Mouse (Mus musculus) C2C12 (cell line): ENCODE measurements around the gene Flcn. TPM values are rescaled to one million over a fixed set of nuclear protein-coding genes. Genes with fewer than 3 reads are reported as not detected.

Experiments used
- H3K27me3 ChIP-seq: one replicate; pipeline ENCODE4 v1.6.1; 2011; ENCODE audit not compliant: control insufficient read depth, insufficient read depth, insufficient read length
- H3K36me3 ChIP-seq: one replicate; pipeline ENCODE4 v1.6.1; 2011; ENCODE audit not compliant: control insufficient read depth, insufficient read depth
- H3K4me3 ChIP-seq: one replicate; pipeline ENCODE4 v1.5.1; 2011; ENCODE audit warnings: mild to moderate bottlenecking, control low read depth; ENCODE audit not compliant: poor library complexity, insufficient read depth, severe bottlenecking
- H3K79me2 ChIP-seq: one replicate; pipeline ENCODE4 v1.6.1; 2011; ENCODE audit not compliant: control insufficient read depth, insufficient read depth
- H3K79me3 ChIP-seq: one replicate; pipeline ENCODE4 v1.6.1; 2011; ENCODE audit warnings: low read depth, control low read depth
- H3ac ChIP-seq: one replicate; pipeline ENCODE3; 2011; ENCODE audit warnings: low read depth; ENCODE audit not compliant: control insufficient read depth, insufficient read length
- CEBPB ChIP-seq: IDR thresholded peaks from one replicate; pipeline ENCODE4 v1.6.1; 2011; ENCODE audit warnings: low read depth, mild to moderate bottlenecking, control low read depth, moderate library complexity
- CTCF ChIP-seq: IDR thresholded peaks from one replicate; pipeline ENCODE4 v1.5.1; 2011; ENCODE audit not compliant: control insufficient read depth, insufficient read depth, insufficient read length
- FOSL1 ChIP-seq: IDR thresholded peaks from one replicate; pipeline ENCODE4 v1.8.0; 2011; ENCODE audit warnings: mild to moderate bottlenecking, low read length; ENCODE audit not compliant: poor library complexity, insufficient read depth, severe bottlenecking
- MAX ChIP-seq: IDR thresholded peaks from one replicate; pipeline ENCODE4 v1.6.1; 2011; ENCODE audit warnings: mild to moderate bottlenecking, control low read depth
- MYOD1 ChIP-seq: IDR thresholded peaks from one replicate; pipeline ENCODE4 v1.6.1; 2011; ENCODE audit warnings: low read depth; ENCODE audit not compliant: control insufficient read depth, insufficient read length
- MYOG ChIP-seq: IDR thresholded peaks from one replicate; pipeline ENCODE4 v1.6.1; 2011; ENCODE audit not compliant: control insufficient read depth, insufficient read length; ENCODE audit errors: extremely low read depth
- USF1 ChIP-seq: IDR thresholded peaks from one replicate; pipeline ENCODE4 v1.6.1; 2011; ENCODE audit warnings: low read depth, mild to moderate bottlenecking, control low read depth, moderate library complexity
- polyA plus RNA-seq: library from polyadenylated mRNA; unstranded; fragments of >200 nt; fragmentation: generic; extraction: Trizol; gene quantifications from one replicate; pipeline ENCODE4 v1.2.1, GENCODE M21; 2012; ENCODE audit warnings: missing spikeins

Gene Flcn
- polyA plus RNA-seq, 1 experiment = 20.7 TPM

DNA sequence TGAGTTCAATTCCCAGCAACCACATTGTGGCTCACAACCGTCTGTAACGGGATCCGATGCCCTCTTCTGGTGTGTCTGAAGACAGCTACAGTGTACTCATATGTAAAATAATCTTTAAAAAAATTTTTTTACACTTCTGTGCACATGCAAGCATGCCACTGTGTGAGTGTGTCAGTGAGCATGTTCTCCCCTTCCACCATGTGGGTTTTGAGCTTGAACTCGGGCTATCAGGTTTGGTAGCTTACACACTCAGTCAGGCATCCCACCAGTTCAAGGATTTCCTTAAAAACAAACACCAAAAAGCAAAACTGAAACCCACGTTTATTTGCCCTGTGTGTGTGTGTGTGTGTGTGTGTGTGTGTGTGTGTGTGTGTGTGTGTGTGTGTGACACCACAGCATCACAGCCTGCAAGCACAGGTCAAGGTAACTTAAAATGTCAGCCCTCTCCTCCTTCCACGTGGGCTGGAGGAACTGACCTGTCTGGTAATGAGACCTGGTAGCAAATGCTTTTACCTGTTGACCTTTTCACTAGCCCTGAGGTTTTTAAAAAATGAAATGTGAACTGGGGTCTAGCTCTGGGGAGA is 5.8 kb upstream of the Flcn start:
- Histone ChIP-seq H3K27me3 (no peaks in the 10 kb centered on the region), H3K4me3 (no peak overlapping the region), H3K79me3 (no peaks in the 10 kb centered on the region), H3K79me2 (no peaks in the 10 kb centered on the region), H3K36me3 (peaks cover 48% of the 10 kb centered on the region), H3ac (no peak overlapping the region)
- TF ChIP-seq FOSL1 = no peak
- no peak for TF ChIP-seq MAX
- TF ChIP-seq CTCF = no peak
- TF ChIP-seq MYOD1 = no peak
- TF ChIP-seq USF1 = no peak
- no peak for TF ChIP-seq MYOG

DNA sequence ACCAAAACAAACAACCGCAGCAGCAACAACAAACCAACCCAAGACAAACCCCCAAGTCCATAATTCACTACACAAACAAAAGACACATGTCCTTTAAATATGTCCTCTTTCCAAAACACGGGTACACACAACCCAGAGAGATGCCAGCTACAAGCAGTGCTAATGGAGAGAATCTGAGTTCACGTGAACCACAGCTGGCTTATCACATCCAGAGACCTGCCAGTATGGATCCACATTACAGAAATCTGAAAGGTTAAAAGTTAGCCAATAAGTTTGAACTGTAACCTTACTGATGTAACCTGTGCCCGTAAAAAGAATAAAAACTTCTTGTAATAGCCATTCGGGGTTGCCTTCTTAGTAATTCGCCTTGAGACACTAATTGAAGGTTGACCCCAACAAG is 5.1 kb upstream of the Flcn start:
- Histone ChIP-seq H3K36me3 (peaks cover 42% of the 10 kb centered on the region), H3K79me2 (no peaks in the 10 kb centered on the region), H3K79me3 (no peaks in the 10 kb centered on the region), H3K4me3 (no peak overlapping the region), H3ac (no peak overlapping the region), H3K27me3 (no peaks in the 10 kb centered on the region)
- TF ChIP-seq CTCF (no peak), USF1 (no peak), MAX (no peak), MYOD1 (no peak), CEBPB (no peak), FOSL1 (no peak), MYOG (no peak)

DNA sequence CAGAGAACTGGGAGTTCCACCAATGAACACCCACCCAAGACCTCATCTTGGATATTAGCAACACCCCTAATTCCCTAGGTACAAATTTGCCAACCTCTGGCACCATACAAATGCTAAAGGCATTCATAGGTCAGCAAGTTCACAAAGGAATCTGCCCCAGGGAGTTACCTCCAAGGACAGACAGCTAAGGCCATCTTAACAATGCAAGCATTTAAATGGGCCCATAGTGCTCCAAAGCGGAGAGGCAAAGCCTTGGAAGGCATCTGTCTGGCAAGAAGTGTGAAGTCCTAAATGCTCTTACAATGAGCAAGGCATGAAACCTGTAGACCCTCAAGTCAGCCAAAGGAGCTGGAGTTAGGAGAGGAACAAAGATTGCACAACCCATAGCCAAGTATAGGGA is 4.5 kb upstream of the Flcn start:
- H3K79me3 ChIP-seq = peaks cover 1% of the 10 kb centered on the region
- no peak overlapping the region for H3ac ChIP-seq
- no peak overlapping the region for H3K4me3 ChIP-seq
- no peaks in the 10 kb centered on the region for H3K27me3 ChIP-seq
- peaks cover 36% of the 10 kb centered on the region for H3K36me3 ChIP-seq
- peaks cover 3% of the 10 kb centered on the region for H3K79me2 ChIP-seq
- TF ChIP-seq MYOD1 (no peak), CTCF (no peak), MYOG (no peak), CEBPB (no peak), MAX (no peak), USF1 (no peak), FOSL1 (no peak)

DNA sequence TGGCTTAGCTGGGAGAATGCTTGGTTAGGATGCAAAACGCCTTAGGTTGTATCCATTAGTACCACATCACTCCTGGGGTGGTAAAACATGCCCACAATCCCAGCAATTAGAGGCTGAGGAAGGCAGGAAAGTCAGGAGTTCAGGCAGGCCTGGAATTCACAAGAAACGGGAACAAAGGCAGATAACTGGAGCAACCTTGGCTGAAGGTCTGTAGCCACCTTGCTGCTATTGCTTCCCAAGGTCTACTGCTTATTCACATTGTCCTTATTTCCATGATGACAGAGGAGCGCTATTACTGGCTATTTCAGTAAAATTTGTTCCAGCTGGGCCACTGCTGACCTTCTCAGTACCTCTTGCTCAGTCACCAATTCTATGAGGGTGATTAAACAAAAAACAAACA is 3.5 kb upstream of the Flcn start:
- Histone ChIP-seq H3K79me2 (peaks cover 14% of the 10 kb centered on the region), H3K79me3 (peaks cover 2% of the 10 kb centered on the region), H3K4me3 (no peak overlapping the region), H3ac (no peak overlapping the region), H3K27me3 (no peaks in the 10 kb centered on the region), H3K36me3 (peaks cover 25% of the 10 kb centered on the region)
- no peak for TF ChIP-seq USF1
- no peak for TF ChIP-seq FOSL1
- no peak for TF ChIP-seq MAX
- TF ChIP-seq MYOD1 = no peak

DNA sequence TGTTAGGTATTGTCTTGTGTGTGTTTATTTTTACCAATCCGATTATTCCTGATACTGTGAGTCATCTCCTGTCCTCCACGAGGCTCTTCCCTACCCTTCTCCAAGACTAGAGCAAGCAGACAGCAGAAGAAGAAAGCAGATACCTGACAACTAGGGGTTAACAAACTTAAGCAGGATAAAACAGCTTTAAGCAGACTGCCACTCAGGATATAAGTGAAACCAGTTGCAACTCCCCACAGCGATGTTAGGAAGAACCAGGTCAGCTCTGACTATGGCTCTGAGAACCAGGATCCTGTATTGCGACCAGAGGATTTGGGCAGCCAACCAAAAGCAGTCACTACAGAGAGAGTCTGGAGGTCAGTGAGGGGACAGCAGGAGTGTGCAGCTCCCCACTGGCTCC is 1.4 kb upstream of the Flcn start:
- TF ChIP-seq CEBPB (no peak), FOSL1 (no peak), MAX (no peak), CTCF (no peak), MYOG (no peak), MYOD1 (no peak)
- Histone ChIP-seq H3K36me3 (peaks cover 11% of the 10 kb centered on the region), H3ac (peak overlapping the region; percentile 48), H3K27me3 (no peaks in the 10 kb centered on the region), H3K79me2 (peaks cover 26% of the 10 kb centered on the region), H3K79me3 (peaks cover 2% of the 10 kb centered on the region), H3K4me3 (no peak overlapping the region)

DNA sequence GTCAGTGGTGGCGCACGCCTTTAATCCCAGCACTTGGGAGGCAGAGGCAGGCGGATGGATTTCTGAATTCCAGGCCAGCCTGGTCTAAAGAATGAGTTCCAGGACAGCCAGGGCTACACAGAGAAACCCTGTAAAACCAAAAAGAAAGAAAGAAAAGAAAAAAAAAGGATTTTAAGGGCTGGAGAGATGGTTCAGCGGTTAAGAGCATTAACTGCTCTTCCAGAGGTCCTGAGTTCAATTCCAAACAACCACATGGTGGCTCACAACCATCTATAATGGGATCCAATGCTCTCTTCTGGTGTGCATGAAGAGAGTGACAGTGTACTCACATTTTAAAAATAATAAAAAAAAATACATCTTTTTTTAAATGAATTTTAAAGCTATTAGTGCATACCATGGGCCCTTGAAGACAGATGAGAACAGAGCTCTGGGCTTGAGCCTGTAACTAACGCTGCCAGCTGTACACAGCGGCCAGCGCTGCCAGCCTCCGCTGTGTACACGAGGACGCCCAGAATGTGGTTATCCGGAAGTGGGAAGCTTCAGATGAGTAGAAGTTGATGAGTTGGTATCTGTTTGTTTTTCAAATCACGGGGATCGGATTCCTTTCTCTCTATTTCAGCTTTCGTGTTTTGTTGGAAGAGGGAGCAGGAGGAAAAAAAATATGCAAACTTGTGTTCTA is 803 bp upstream of the Flcn start:
- TF ChIP-seq MAX (peak; percentile 19), FOSL1 (no peak)
- peaks cover 2% of the 10 kb centered on the region for H3K79me3 ChIP-seq
- peak overlapping the region; percentile 79 for H3K4me3 ChIP-seq
- peaks cover 10% of the 10 kb centered on the region for H3K36me3 ChIP-seq
- H3ac ChIP-seq = no peak overlapping the region
- H3K27me3 ChIP-seq = no peaks in the 10 kb centered on the region
- H3K79me2 ChIP-seq = peaks cover 26% of the 10 kb centered on the region
